Mouse (Mus musculus): ENCODE measurements at regions not wholly inside any gene's neighbourhood (a gene's known extent, or its start where the extent isn't known, plus 50 kb on each side); places are given as distances from the start of the nearest gene placed in this dataset.
A peak's percentile ranks its signal among the peaks of the same experiment; 100 is the strongest.

DNA sequence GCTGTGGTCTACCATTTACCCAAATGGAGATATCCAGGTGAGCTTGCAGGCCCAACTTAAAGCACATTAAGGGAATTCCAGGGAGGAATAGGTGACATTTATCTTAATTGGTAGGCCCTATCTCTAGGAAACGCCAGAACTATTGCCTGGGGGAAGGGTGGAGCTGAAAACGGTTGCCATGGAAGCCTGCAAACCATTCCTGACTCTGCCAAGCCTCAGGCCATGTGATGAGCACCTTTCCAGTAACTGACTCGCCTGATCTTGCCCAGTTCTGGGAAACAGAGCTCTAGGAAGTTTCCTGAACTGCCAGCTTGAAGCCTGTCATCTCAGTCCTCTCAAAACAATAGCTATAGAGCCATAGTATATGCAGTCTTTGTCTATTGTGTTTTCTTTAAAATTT is 297.0 kb downstream of the Slitrk5 start:
- DNase-seq (ENCODE audit: low spot score in 2 of 2) = no peak

DNA sequence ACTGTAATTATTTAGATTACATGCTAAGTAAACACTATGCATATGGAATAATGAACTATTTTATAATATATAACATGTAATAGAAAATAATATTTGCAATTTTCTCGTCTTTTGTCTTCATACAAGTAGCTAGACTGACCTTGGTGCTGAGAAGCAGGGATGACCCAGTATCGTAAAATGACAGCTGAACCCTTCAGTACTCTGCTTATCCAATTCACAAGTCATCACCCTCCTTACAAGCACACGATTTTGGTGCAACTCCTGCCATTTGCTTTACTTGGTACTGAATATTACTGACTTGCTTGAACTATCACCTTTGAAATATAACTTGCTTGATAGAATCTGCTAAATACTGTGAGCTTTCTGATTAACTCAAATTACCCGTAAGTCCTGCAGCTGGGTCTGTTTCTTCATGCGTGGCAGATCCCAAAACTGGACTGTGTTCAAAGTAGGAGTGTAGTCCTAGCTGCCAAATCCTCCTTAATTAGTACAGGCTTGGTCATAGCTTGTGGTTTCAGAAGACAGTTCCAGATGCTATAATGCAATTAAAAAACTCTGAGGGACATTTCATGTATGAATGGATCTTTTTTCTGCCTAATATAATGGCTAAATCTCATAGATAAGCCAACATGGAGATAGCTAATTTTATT is 321.0 kb downstream of the Slitrk5 start:
- DNase-seq (ENCODE audit: low spot score in 2 of 2) = no peak

DNA sequence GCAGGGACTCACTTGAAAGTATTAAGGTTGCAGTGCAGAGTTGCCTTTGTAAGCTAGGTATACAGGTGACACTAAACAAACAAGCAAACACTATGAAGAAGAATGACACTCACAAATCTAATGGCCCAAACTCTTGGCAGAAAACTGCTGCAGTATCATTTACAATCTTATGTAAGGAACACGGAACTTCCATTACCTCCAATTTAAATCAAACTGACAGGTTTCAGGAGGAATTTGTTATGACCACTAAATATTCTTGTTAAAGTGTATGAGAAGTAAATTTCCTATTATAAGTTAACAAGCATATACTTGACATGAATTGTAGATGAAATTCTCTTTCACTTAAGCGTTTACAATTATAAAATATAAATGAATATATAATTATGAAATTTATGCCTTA is 327.2 kb downstream of the Slitrk5 start:
- DNase-seq (ENCODE audit: low spot score in 2 of 2) = no peak

DNA sequence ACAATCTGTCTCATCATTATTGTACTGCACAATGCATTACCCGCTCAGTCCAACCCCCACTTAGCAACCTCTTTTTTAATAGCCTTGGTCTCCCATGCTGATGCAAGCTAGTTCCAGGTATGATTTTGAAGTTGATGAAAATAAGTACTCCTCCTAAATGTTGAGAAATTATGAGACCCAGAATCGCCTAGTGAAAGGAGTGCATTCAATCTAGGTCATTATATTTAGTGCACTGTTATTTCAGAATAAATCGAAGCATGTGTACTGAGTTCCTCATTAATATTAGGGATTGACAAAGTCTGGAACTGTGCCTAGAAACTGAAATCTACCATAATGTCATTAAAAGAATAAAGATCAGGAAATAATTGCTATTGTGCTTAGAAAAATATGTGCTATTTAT is 328.0 kb downstream of the Slitrk5 start:
- DNase-seq (ENCODE audit: low spot score in 2 of 2) = no peak

DNA sequence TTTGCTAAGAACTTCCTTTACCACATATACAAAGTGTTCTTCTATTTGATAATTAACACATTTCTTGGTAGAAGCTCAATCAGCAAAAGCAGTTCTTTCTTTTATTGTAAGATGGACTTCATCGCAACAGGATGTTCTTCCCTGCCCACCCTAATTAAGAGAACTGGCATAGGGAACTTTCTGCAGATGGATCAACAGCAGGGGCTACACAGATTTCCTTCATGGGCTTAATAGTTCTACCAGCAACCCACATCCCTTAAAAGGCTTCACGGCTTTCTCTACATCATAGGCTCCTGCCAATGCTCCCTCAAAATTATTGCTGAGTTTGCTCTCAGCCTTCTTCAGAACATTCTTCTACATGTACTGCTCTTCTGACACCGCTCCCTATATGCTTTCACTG is 333.8 kb downstream of the Slitrk5 start:
- no peak for DNase-seq (ENCODE audit: low spot score in 2 of 2)

DNA sequence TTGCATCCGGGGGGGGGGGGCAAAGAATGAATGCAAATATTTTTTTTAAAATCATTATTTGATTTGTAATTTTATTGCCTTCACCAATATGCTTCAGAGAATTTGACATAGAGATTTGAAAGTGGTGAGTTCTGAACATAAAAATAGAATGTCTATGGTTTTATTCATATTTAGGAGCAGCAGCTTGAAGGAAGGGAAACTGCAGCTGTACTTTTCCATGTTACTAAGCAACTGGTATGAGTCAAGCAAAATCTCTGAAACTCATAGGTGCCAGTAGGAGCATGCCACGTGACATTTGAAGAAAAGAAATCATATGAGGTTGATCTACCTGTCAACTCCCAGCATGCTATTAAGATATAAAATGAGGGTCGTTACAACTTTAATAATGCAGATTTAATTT is 354.4 kb downstream of the Slitrk5 start:
- peak in 1 of 2 experiments; percentile 26 for DNase-seq (ENCODE audit: low spot score in 2 of 2)

DNA sequence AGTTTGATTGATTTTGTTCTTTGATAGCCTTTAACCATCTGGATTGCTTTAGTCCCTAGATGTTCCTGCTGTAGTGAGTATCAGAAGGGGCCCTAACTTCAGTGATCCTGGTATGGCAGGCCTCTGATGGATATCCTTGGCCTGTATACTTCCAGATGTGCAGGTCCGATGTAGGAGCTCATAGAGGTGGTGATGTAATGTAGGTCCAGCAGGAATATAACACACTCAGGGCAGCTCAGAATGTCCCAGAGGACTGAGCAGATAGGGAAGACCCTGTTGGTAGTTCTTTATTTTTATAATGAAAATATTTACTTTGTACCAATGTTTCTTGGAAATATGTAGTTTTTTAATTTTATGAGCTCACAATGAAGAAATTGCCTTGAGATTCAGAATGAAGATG is 400.2 kb downstream of the Slitrk5 start:
- DNase-seq (ENCODE audit: low spot score in 2 of 2) = no peak
